Mouse (Mus musculus) cortical plate, adult 2 months (tissue): Measurements from ENCODE around the gene Bud31.

Experiments used
- CTCF ChIP-seq: fragments of 200-500 bp; IDR thresholded peaks from 2 replicates; pipeline ENCODE4 v1.5.1; 2011; ENCODE audit warnings: mild to moderate bottlenecking, control low read depth, low read length; ENCODE audit not compliant: insufficient read depth; ENCODE audit errors: extremely low read depth
- POLR2A ChIP-seq: fragments of 200-500 bp; IDR thresholded peaks from 2 replicates; pipeline ENCODE4 v1.6.1; 2011; ENCODE audit warnings: mild to moderate bottlenecking, low read length, control low read depth; ENCODE audit not compliant: insufficient read depth; ENCODE audit errors: extremely low read depth

DNA sequence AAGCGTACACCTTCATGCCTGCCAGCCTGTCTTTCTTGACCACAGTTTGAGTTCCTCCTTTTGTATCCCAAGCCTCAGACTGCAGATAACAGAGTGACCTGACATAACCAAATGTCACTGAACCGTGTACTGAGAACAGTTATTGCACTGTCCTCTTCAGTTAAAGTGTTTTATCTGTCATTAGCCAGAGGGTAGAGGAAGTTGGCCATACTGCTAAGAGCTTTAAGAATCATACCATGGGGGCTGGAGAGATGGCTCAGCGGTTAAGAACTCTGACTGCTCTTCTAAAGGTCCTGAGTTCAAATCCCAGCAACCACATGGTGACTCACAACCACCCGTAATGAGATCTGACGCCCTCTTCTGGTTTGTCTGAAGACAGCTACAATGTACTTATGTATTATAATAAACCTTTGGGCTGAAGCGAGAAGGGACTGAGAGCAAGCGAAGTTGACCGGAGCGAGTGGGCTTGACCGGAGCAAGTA is 41.8 kb upstream of the Bud31 start:
- TF ChIP-seq CTCF (no peak), POLR2A (no peak)
